Mouse (Mus musculus) monocyte, adult 2 months (primary cell): Measurements from ENCODE around the gene Synm.

Experiments used
- DNase-seq, 2 experiments: peaks; one replicate each; pipeline ENCODE4 v3.0.0; 2022; ENCODE audit warnings: low spot score in 2 of 2, low read depth in 1 of 2

Synm gene

GRCm38 (mm10) chr7:67749441-67750239 is 9.9 kb downstream of the Synm start:
- DNase-seq = no peak

- no peak for DNase-seq
These were observed 11.7 kb downstream of the Synm start for GRCm38 (mm10) chr7:67747731-67748305.

GRCm38 (mm10) chr7:67741706-67742105 is 17.8 kb downstream of the Synm start:
- no peak for DNase-seq

GRCm38 (mm10) chr7:67740796-67741195 is 18.7 kb downstream of the Synm start:
- DNase-seq = no peak

DNA sequence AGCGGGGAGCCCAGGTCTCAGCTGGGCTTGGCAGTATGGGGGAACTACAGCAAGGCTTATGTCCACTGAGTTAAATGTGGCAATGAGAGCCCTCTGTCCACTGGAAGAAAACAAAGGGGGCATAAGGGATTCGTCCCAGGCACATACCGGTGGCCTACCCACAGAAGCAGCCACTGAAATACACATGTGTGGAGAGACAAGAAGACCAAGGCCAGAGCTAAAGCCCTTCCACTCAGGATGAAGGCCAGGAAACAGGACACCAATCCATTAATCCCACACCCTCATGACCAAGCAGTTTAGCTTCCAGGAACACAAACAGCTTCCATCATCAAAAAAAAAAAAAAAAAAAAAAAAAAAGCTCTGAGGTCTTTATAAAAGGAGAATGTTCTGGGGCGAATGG is 19.2 kb downstream of the Synm start:
- DNase-seq = no peak

GRCm38 (mm10) chr7:67732276-67732675 is 27.3 kb downstream of the Synm start:
- no peak for DNase-seq

DNA sequence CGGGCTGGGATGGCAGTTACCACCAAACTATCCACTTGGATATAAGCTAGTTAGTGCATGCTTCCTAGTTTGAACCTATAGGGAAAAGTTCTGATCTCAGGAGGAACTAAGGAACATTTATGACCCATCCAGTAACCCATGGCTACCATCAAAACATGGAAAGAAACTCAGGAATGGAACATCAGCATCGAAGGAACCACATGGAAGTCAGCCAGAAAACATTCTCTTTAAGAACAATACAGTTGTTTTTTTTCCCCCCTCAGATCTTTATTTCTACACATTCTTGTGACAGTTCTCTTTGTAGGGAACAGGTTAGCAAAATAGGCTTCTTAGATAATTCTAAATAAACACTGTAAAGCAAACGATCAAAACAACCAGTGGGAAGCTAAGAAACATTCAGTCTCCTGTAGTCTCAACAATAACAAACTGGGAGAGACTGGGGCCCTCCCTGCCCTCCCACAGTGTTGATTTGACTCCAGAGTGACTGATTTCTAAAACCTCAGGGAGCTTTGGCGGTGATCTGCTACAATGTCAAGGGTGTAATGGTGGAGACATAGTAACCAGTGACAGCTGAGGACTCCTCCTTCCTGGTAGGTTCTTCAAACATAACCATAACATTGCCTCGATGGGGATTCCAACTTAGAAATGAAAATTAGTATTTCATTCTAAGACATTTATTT is 29.0 kb downstream of the Synm start:
- DNase-seq = no peak

DNA sequence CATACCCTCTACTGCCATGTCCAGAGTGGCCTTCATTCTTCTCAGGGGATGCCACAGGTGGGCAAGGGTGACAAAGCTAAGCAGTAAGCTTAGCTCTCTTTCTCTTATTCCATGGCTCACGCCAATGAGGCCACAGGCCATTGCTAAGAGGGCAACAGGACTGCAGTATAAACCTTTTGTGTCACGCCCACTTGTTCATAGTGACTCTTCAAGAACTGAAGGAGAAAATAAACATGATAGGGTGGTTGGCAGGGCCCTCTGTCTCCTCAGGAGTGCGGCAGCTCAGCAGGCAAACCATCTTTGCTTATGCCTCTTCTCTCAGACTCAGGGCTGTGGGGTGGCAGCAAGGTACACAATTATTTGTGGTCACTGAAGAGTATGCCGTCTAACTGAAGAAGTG is 30.7 kb downstream of the Synm start:
- DNase-seq = no peak

- DNase-seq = no peak
These were observed 31.3 kb downstream of the Synm start for GRCm38 (mm10) chr7:67728203-67728602.

GRCm38 (mm10) chr7:67725016-67725415 is 34.5 kb downstream of the Synm start:
- DNase-seq = no peak

DNA sequence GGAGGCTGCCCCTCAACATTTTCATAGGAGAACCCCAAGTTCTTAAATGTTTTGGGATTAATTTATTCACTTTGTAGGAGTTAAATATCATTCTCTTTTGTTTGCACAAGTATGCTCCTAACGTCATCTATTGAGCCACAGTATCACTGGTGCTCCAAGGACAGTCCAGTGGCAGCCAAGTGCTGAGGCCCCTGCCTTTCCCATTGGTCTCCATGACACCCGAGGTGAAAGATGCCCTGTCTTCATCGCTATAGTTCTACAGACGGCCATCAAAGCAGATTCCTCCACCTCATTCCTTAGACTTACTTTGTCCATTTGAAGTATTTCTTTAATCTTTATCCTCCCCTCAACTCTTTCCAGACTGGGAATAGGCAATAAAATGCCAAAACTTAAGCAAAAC is 35.0 kb downstream of the Synm start:
- DNase-seq = no peak

DNA sequence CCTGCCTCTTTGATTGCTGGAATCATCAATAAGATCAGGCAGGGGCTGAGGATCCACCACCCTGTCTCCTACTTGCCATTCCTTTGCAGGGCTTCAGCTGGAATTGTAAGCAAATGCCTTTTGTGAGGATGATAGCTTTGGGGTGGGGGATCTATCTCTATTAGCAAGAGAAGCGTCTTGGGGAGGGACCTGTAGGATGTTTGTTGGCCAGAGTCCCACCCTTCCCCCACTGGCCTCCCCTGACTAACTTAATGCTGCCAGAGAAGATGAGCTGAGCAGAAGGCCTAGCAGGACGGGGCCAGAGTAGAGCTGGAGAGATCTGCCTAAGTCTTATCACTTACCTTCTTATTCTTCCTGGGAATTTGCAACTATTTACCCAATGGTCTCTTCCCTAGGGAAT is 37.4 kb downstream of the Synm start:
- DNase-seq = no peak

DNA sequence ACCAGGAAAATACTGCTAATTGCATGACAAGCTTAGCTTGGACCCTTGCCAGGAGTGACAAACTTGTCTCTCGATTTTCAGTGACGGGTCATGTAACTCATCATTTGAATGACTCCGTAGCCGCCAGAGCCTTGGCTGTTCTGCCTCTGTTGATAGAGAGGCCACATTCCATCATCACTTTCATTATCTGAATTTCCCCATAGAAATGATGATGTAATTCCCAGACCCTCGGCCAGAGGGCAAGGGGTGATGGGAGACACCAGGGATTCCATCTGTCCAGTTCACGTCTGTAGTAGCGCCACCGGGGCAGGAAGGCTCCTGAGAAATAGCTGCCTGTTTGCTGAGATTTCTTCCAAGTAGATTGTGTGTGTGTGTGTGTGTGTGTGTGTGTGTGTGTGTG is 40.7 kb downstream of the Synm start:
- no peak for DNase-seq

DNA sequence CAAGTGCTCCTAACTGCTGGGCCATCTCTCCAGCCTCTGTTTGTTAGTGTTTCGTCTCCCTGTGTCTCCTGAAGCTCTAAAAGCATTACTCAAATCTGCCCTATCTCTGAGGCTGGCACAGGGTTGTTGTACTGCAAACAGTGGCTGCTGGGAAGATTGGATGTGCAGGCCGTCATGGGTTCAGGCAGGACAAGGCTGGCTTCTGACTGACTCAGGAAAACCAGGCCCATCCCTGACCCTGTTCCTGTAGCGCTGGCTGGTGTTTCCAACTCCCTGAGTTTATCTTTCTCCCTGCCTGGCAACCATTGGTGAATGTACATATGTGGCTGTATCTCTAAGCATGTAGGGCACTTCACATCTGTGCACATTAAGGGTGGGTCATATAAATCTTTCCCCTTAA is 42.0 kb downstream of the Synm start:
- no peak for DNase-seq

GRCm38 (mm10) chr7:67716925-67717324 is 42.6 kb downstream of the Synm start:
- DNase-seq = no peak

GRCm38 (mm10) chr7:67716213-67716878 is 43.2 kb downstream of the Synm start:
- DNase-seq = no peak

- DNase-seq = no peak
These were observed 44.4 kb downstream of the Synm start for GRCm38 (mm10) chr7:67715176-67715575.

DNA sequence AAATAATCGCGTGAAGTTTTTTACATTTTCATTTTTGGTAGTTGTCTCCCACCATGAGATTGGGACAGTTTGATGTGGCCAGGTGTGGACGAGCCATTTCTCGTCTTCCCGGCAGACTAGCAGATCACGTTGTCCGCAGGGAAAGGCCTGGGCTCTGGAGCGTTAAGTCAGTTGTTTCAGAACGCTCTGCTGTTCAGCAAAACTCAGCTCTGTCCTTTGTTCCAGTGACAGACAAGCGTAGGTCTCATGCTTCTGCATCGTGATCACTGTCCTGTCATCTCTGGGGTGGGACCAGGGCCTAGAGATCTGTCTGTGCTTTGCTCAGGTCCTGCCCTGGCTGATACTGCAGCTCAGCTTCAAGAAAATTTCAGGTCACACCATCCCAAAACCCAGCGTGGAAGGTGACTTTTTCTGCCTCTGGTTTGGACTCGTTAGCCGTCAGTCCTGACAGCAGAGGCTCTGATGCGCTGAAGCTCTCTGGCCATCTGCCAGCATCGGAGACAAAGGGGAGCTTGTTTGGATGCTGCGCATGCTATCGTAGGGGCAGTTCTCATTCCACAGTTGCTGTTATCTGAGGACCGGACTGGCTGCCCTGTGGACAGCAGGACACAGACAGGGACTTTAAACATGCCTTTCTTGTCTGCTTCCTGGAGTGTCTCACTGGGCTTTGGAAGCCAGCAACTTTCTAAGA is 45.6 kb downstream of the Synm start:
- no peak for DNase-seq

DNA sequence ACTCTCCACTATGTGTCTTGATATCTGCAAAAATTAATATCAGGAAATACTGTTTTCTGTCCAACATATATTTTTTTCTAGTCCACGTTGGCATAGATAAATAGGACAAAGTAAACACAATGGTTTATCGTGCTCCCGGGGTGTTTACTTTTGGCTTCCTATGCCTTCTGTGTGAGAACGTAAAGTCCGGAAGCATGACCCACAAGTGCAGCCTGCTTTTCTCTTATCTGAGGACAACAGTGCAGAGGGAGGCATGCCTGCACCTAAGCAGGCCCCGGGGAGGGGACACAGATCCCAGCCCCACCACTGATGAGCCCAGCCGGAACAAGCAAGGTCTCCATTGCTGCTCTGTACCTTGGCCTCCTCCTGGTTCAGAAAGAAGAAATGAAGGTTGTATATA is 49.3 kb downstream of the Synm start:
- no peak for DNase-seq

DNA sequence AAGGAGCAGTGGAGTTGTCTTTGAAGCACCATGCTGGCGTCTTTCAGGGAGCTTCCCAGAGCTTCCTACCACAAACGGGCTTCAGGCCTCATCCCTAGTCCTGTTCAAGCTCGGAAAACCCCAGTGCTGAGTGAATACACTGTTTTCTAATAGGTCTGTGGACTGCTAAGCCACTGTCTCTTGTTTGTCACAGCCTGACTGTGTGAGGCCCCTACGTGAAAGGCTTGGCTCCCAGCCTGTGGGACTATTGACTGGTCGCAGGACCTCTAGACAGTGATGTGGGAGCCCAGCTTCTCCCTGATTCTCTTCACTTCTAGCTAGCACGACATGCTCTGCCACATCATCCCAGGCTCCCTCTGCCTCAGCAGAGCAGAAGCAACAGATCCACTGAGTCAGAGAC is 51.4 kb downstream of the Synm start:
- no peak for DNase-seq

DNA sequence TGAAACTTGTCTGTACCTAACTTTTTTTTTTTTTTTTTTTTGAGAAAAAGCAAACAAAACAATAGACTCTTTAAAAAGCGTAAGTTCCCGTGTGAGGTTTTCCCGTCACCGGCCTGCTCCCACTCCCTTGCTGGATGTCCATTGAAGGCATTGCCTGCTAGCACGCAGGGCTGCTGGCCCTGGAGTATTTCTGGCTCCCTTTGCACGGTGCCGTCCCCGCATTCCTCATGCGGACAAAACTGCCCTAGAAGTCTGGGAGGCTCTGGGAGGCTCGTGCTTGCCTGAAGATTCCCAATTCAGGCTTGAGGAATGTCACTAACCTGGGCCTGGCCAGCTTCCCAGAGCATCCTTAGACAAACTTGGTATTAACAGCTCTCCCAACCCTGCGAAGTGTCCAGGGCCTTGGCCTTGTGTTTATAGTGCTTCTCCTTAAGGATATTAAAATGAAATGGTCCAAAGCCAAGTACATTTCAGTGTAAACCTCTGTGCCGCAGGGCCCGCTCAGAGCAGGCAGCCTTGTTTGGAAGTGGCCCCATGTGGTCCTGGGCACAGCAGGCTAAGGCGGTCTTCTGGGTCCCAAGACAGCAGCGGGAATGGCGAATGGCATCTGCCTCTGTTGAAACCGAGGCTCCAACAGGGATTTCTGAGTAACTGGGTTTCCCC is 58.2 kb downstream of the Synm start:
- DNase-seq = no peak
